Mouse (Mus musculus) MEL (cell line): ENCODE measurements around the gene Mboat1. TPM values are rescaled to one million over a fixed set of nuclear protein-coding genes. Genes with fewer than 3 reads are reported as not detected.

ENCODE experiments used
- DNase-seq: peaks from one replicate; pipeline ENCODE4 v3.0.0; 2011; ENCODE audit warnings: low read depth, low spot score
- H3K27ac ChIP-seq: 2 replicates; pipeline ENCODE4 v1.5.1; 2012; ENCODE audit warnings: low read depth, mild to moderate bottlenecking, control low read depth, low read length, moderate library complexity; ENCODE audit not compliant: control insufficient read depth
- H3K27me3 ChIP-seq, 2 experiments: fragments of 150-350 bp in 1 of 2; sonication (generic) in 1 of 2; 2 replicates each; pipeline ENCODE4 v1.6.1; 2012; ENCODE audit warnings: low read length in 2 of 2, mild to moderate bottlenecking in 2 of 2, improper control_type of control experiment in 1 of 2, moderate library complexity in 1 of 2; ENCODE audit not compliant: insufficient read depth in 2 of 2, control insufficient read depth in 1 of 2
- H3K36me3 ChIP-seq, 2 experiments: 2 replicates each; pipeline ENCODE4 v1.6.1; 2012 to 2014; ENCODE audit warnings: low read length in 2 of 2, improper control_type of control experiment in 1 of 2, inconsistent platforms in 1 of 2, mild to moderate bottlenecking in 1 of 2; ENCODE audit not compliant: insufficient read depth in 2 of 2, control insufficient read depth in 1 of 2
- H3K4me1 ChIP-seq, 2 experiments: fragments of 150-350 bp in 1 of 2; sonication (generic) in 1 of 2; 2 replicates each; pipeline ENCODE4 v1.6.1; 2012; ENCODE audit warnings: low read length in 2 of 2, improper control_type of control experiment in 1 of 2, mild to moderate bottlenecking in 1 of 2; ENCODE audit not compliant: insufficient read depth in 2 of 2, control insufficient read depth in 1 of 2
- H3K4me3 ChIP-seq, 2 experiments: fragments of 150-350 bp in 1 of 2; sonication (generic) in 1 of 2; 2 replicates each; pipeline ENCODE4 v1.5.1; 2012; ENCODE audit warnings: low read depth in 2 of 2, low read length in 2 of 2, mild to moderate bottlenecking in 2 of 2, moderate library complexity in 2 of 2, control low read depth in 1 of 2, improper control_type of control experiment in 1 of 2; ENCODE audit not compliant: control insufficient read depth in 1 of 2, insufficient read depth in 1 of 2
- H3K79me2 ChIP-seq: 2 replicates; pipeline ENCODE4 v1.6.1; 2012; ENCODE audit warnings: mild to moderate bottlenecking, low read length, moderate library complexity; ENCODE audit not compliant: control insufficient read depth, poor library complexity, insufficient read depth
- H3K9ac ChIP-seq: 2 replicates; pipeline ENCODE4 v1.6.1; 2012; ENCODE audit warnings: low read depth, mild to moderate bottlenecking, control low read depth, low read length, moderate library complexity; ENCODE audit not compliant: control insufficient read depth, poor library complexity, severe bottlenecking
- H3K9me3 ChIP-seq: fragments of 150-350 bp; sonication (generic); replicated peaks from 2 replicates; pipeline ENCODE4 v1.6.1; 2012; ENCODE audit warnings: mild to moderate bottlenecking, low read length, improper control_type of control experiment, moderate library complexity; ENCODE audit not compliant: insufficient read depth
- BHLHE40 ChIP-seq: IDR thresholded peaks from 2 replicates; pipeline ENCODE4 v1.6.1; 2012; ENCODE audit warnings: low read depth, mild to moderate bottlenecking, inconsistent platforms, low read length, improper control_type of control experiment, borderline replicate concordance
- CHD1 ChIP-seq: IDR thresholded peaks from 2 replicates; pipeline ENCODE4 v1.6.1; 2012; ENCODE audit warnings: low read depth, mild to moderate bottlenecking, inconsistent platforms, low read length, improper control_type of control experiment
- CTCF ChIP-seq, 3 experiments: IDR thresholded peaks in 2 of 3; conservative IDR thresholded peaks in 1 of 3; 2 replicates each; pipeline ENCODE4 v1.5.1; 2011 to 2012; ENCODE audit warnings: low read length in 3 of 3, low read depth in 2 of 3, mild to moderate bottlenecking in 2 of 3, improper control_type of control experiment in 1 of 3, inconsistent platforms in 1 of 3, mixed read lengths in 1 of 3, moderate library complexity in 1 of 3; ENCODE audit not compliant: control insufficient read depth in 1 of 3, insufficient read depth in 1 of 3, poor library complexity in 1 of 3, severe bottlenecking in 1 of 3
- E2F4 ChIP-seq: IDR thresholded peaks from 2 replicates; pipeline ENCODE4 v1.6.1; 2011; ENCODE audit warnings: low read depth, low read length, improper control_type of control experiment, borderline replicate concordance
- JUND ChIP-seq: IDR thresholded peaks from 2 replicates; pipeline ENCODE4 v1.6.1; 2011; ENCODE audit warnings: low read depth, mild to moderate bottlenecking, improper control_type of control experiment, low read length
- NELFE ChIP-seq: IDR thresholded peaks from 2 replicates; pipeline ENCODE4 v1.6.1; 2011; ENCODE audit warnings: low read depth, low read length, improper control_type of control experiment
- POLR2A ChIP-seq, 2 experiments: IDR thresholded peaks; 2 replicates each; pipeline ENCODE4 v1.6.1; 2011 to 2012; ENCODE audit warnings: low read length in 2 of 2, mild to moderate bottlenecking in 2 of 2, control low read depth in 1 of 2, improper control_type of control experiment in 1 of 2, low read depth in 1 of 2, moderate library complexity in 1 of 2; ENCODE audit not compliant: control insufficient read depth in 1 of 2, insufficient read depth in 1 of 2, poor library complexity in 1 of 2
- RAD21 ChIP-seq: IDR thresholded peaks from 2 replicates; pipeline ENCODE4 v1.6.1; 2011; ENCODE audit warnings: mild to moderate bottlenecking, low read depth, low read length, improper control_type of control experiment
- SMC3 ChIP-seq: IDR thresholded peaks from 2 replicates; pipeline ENCODE4 v1.6.1; 2011; ENCODE audit warnings: low read depth, low read length, improper control_type of control experiment
- TAL1 ChIP-seq: IDR thresholded peaks from 2 replicates; pipeline ENCODE4 v1.6.1; 2012; ENCODE audit warnings: mild to moderate bottlenecking, inconsistent platforms, low read length, moderate library complexity, mixed read lengths
- TBP ChIP-seq: IDR thresholded peaks from 2 replicates; pipeline ENCODE4 v1.8.0; 2011; ENCODE audit warnings: low read depth, low read length, improper control_type of control experiment
- UBTF ChIP-seq: IDR thresholded peaks from 2 replicates; pipeline ENCODE4 v1.6.1; 2012; ENCODE audit warnings: low read depth, mild to moderate bottlenecking, inconsistent platforms, low read length, improper control_type of control experiment, moderate library complexity, borderline replicate concordance; ENCODE audit not compliant: insufficient read depth
- USF2 ChIP-seq, 2 experiments: IDR thresholded peaks; 2 replicates each; pipeline ENCODE4 v1.6.1; 2011 to 2012; ENCODE audit warnings: improper control_type of control experiment in 2 of 2, low read length in 2 of 2, borderline replicate concordance in 1 of 2, inconsistent platforms in 1 of 2, low read depth in 1 of 2, mild to moderate bottlenecking in 1 of 2; ENCODE audit not compliant: insufficient read depth in 1 of 2
- ZC3H11A ChIP-seq: IDR thresholded peaks from 2 replicates; pipeline ENCODE4 v1.6.1; 2012; ENCODE audit warnings: low read depth, mild to moderate bottlenecking, inconsistent platforms, low read length, improper control_type of control experiment
- ZNF384 ChIP-seq: IDR thresholded peaks from 2 replicates; pipeline ENCODE4 v1.6.1; 2012; ENCODE audit warnings: low read depth, mild to moderate bottlenecking, inconsistent platforms, low read length, improper control_type of control experiment
- polyA plus RNA-seq, 2 experiments: library from polyadenylated mRNA; stranded (reverse) in 1 of 2; unstranded in 1 of 2; fragments of >175 nt in 1 of 2; fragments of >200 nt in 1 of 2; gene quantifications; 2 replicates each; pipeline versions ENCODE4 v1.2.1 to v1.2.4; 2012; ENCODE audit warnings: low replicate concordance in 2 of 2, low read depth in 1 of 2; ENCODE audit not compliant: insufficient read length in 2 of 2, insufficient read depth in 1 of 2, missing spikeins in 1 of 2
- total RNA-seq: library from RNA; depleted of rRNA; stranded (reverse); fragments of 300-350 nt; gene quantifications from 2 replicates; pipeline ENCODE4 v1.2.3, GENCODE M21; 2012; rRNA removed

Mboat1 gene
- total and polyA plus RNA-seq, 3 experiments = 19.8 to 21.9 TPM; not detected in 1

GRCm38 (mm10) chr13:30266036-30266435, 129.7 kb downstream of the Mboat1 start:
- Histone ChIP-seq H3K9ac (no peak overlapping the region), H3K9me3 (no peaks in the 10 kb centered on the region)
- TF ChIP-seq UBTF (no peak), CTCF (IDR thresholded peaks at IDR 0.05 in 2 of 3, conservative IDR thresholded peaks at IDR 0.05 in 1 of 3; ENCODE audit: control insufficient read depth in 1 of 3, insufficient read depth in 1 of 3, low read depth in 2 of 3, low read length in 3 of 3, poor library complexity in 1 of 3, severe bottlenecking in 1 of 3) (peak in 2 of 3 experiments; percentile 12 to 28; a peak in 4 of 6 replicates)
- TF ChIP-seq, all 39 proteins: peak for 1
- H3K4me1 ChIP-seq = no peaks in the 10 kb centered on the region
- no peaks in the 10 kb centered on the region for H3K36me3 ChIP-seq
- H3K4me3 ChIP-seq = no peak overlapping the region
- H3K27me3 ChIP-seq = peaks cover 0 to 2% of the 10 kb centered on the region in 2 experiments; a peak in 2 of 4 replicates
- H3K27ac ChIP-seq = no peak overlapping the region
- no peaks in the 10 kb centered on the region for H3K79me2 ChIP-seq
- DNase-seq = peak; percentile 9

DNA sequence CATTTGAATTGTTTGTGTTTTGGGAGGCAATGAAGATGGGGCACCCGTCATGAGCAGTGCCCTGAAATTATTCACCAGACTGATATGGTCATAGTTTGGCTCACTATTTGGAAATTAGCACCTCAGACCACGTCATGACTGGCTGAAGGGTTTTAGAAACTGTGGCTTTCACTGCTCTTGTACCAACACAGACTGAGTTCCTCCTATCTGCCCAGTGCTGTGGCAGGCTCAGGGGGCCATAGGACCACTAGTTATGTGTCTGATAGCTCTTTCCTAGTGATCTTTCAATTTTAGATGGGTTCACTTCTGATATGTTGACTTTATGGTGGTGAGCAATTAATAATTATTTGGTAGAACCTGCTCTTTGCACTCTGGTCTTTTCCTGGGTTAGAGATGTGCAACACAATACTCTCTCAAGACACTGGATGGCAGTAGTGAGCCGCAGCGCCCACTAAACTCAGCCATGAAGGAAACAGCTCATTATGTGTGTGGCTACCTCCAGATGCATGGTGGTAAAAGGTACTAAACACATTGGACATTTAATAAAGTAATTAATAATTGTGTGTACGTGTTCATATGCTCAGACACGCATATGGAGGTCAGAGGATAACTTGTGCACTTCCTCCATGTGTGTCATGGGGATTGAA, 135.9 kb downstream of the Mboat1 start:
- Histone ChIP-seq H3K9me3 (no peaks in the 10 kb centered on the region), H3K36me3 (no peaks in the 10 kb centered on the region), H3K9ac (no peak overlapping the region), H3K27ac (no peak overlapping the region), H3K4me1 (no peaks in the 10 kb centered on the region), H3K4me3 (no peak overlapping the region), H3K79me2 (no peaks in the 10 kb centered on the region), H3K27me3 (no peaks in the 10 kb centered on the region; a peak in 1 of 4 replicates)
- TF ChIP-seq ZNF384 (no peak), ZC3H11A (peak; percentile 86), JUND (no peak), SMC3 (peak; percentile 97), TBP (no peak), E2F4 (no peak), NELFE (no peak), POLR2A (IDR thresholded peaks at IDR 0.05; ENCODE audit: control insufficient read depth in 1 of 2, insufficient read depth in 1 of 2, low read depth in 1 of 2, low read length in 2 of 2, poor library complexity in 1 of 2) (no peak), USF2 (IDR thresholded peaks at IDR 0.05; ENCODE audit: borderline replicate concordance in 1 of 2, insufficient read depth in 1 of 2, low read depth in 1 of 2, low read length in 2 of 2) (no peak), TAL1 (no peak), RAD21 (peak; percentile 97), CTCF (IDR thresholded peaks at IDR 0.05 in 2 of 3, conservative IDR thresholded peaks at IDR 0.05 in 1 of 3; ENCODE audit: control insufficient read depth in 1 of 3, insufficient read depth in 1 of 3, low read depth in 2 of 3, low read length in 3 of 3, poor library complexity in 1 of 3, severe bottlenecking in 1 of 3) (peak; percentile 85 to 95 (median 93)), CHD1 (no peak), BHLHE40 (no peak)
- peak; percentile 66 for DNase-seq

Other genes with a start within 250 kb of the Mboat1 start
- gene E2f3, start 150.4 kb upstream of the Mboat1 start, total RNA-seq = 12.4 and 12.8 TPM in 2 replicates
- gene E2f3, start 150.4 kb upstream of the Mboat1 start, polyA plus RNA-seq = 10 to 100 TPM in 1 of 2 experiments, not detected in 1; 20.0 TPM
- 0.75 and 3.0 TPM in 2 replicates for gene Agtr1a, start 200.0 kb downstream of the Mboat1 start, total RNA-seq
- gene Agtr1a, start 200.0 kb downstream of the Mboat1 start, polyA plus RNA-seq = 1 to 10 TPM in 1 of 2 experiments, not detected in 1; 2.7 TPM